Mouse (Mus musculus): ENCODE data around the gene Gm10295. TPM values are rescaled to one million over a fixed set of nuclear protein-coding genes. Genes with fewer than 3 reads are reported as not detected.

Gene Gm10295
- not detected for polyA plus RNA-seq (2012; fragmentation: generic; extraction: Trizol)

DNA sequence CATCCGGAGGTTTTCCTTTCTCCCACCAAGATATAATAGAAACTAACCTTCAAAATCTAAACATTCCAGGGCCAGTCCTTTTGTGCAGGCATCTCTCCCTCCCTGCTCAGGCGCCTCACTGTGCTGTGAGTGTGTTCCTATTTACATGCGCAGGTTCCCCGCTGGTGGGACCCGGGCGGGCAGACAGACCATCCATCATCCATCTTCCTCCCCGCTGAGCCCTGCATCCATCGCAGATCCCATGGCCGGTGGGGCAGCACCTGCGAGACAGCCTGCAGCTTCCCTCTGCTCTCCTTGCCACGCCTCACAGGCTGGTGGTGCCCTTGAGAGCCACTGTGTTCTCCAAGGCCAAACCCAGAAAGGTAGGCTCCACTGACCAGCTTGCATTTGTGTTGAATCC, at the start of gene Gm10295:
Gene Gm10295 (minus strand): TSS at position 122 of the 400 bp plus-strand sequence.
- Histone ChIP-seq H3K27me3 (ENCODE audit: control insufficient read depth, insufficient read depth, insufficient read length) (peaks cover 5% of the 10 kb centered on the region), H3K79me2 (ENCODE audit: control insufficient read depth, insufficient read depth) (no peaks in the 10 kb centered on the region), H3K36me3 (ENCODE audit: control insufficient read depth, insufficient read depth) (no peaks in the 10 kb centered on the region), H3ac (ENCODE audit: control insufficient read depth, insufficient read length) (no peak within 1 kb of the TSS), H3K4me2 (ENCODE audit: low read depth) (no peak within 1 kb of the TSS), H3K4me3 (no peak within 1 kb of the TSS)
- TF ChIP-seq SRF (IDR thresholded peaks at IDR 0.05; ENCODE audit: control insufficient read depth, insufficient read length, low read depth) (no peak), TCF12 (IDR thresholded peaks at IDR 0.05; ENCODE audit: insufficient read depth, poor library complexity, severe bottlenecking) (no peak), CEBPB (IDR thresholded peaks at IDR 0.05; ENCODE audit: insufficient read depth, poor library complexity, severe bottlenecking) (no peak), MAX (IDR thresholded peaks at IDR 0.05; ENCODE audit: low read depth) (no peak), REST (IDR thresholded peaks at IDR 0.05; ENCODE audit: insufficient read depth, insufficient read length) (no peak), TCF3 (IDR thresholded peaks at IDR 0.05; ENCODE audit: insufficient read length, low read depth) (no peak), USF1 (IDR thresholded peaks at IDR 0.05; ENCODE audit: low read depth) (no peak), E2F4 (IDR thresholded peaks at IDR 0.05; ENCODE audit: insufficient read depth) (no peak), MYOD1 (IDR thresholded peaks at IDR 0.05; ENCODE audit: control insufficient read depth in 1 of 3, insufficient read length in 2 of 3, low read depth in 2 of 3) (no peak), POLR2AphosphoS2 (IDR thresholded peaks at IDR 0.05; ENCODE audit: insufficient read length, low read depth) (no peak), POLR2A (IDR thresholded peaks at IDR 0.05; ENCODE audit: insufficient read length, low read depth) (no peak), MYOG (IDR thresholded peaks at IDR 0.05; ENCODE audit: control insufficient read depth in 1 of 3, insufficient read depth in 1 of 3, insufficient read length in 2 of 3, low read depth in 2 of 3) (no peak)

DNA sequence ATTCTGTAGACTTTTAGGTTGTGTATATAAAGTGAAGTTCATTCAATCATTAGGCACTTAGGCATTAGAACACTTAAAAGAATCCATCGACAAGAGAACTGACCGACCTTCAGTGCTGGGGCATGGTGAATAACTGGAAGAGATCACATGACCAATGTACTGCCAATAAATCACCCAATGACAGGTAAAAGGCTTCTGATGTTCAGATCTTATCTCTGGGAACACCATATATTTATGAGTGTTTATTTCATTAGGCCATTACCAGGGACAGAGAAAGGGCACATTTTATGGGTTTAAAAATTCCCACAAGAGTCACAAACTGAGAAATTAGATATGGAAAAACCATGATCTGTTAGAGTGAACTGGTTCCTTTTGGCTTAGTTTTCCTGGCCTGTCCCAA, 49.7 kb upstream of the Gm10295 start:
- Histone ChIP-seq H3K79me2 (ENCODE audit: control insufficient read depth, insufficient read depth) (no peaks in the 10 kb centered on the region), H3K4me2 (ENCODE audit: low read depth) (no peak overlapping the region), H3K27me3 (ENCODE audit: control insufficient read depth, insufficient read depth, insufficient read length) (no peaks in the 10 kb centered on the region), H3K4me3 (no peak overlapping the region), H3K36me3 (ENCODE audit: control insufficient read depth, insufficient read depth) (no peaks in the 10 kb centered on the region), H3ac (ENCODE audit: control insufficient read depth, insufficient read length) (no peak overlapping the region)
- TF ChIP-seq POLR2AphosphoS2 (IDR thresholded peaks at IDR 0.05; ENCODE audit: insufficient read length, low read depth) (no peak), CEBPB (IDR thresholded peaks at IDR 0.05; ENCODE audit: insufficient read depth, poor library complexity, severe bottlenecking) (no peak), REST (IDR thresholded peaks at IDR 0.05; ENCODE audit: insufficient read depth, insufficient read length) (no peak), USF1 (IDR thresholded peaks at IDR 0.05; ENCODE audit: low read depth) (no peak), POLR2A (IDR thresholded peaks at IDR 0.05; ENCODE audit: insufficient read length, low read depth) (no peak), TCF3 (IDR thresholded peaks at IDR 0.05; ENCODE audit: insufficient read length, low read depth) (no peak), SRF (IDR thresholded peaks at IDR 0.05; ENCODE audit: control insufficient read depth, insufficient read length, low read depth) (no peak), MYOG (IDR thresholded peaks at IDR 0.05; ENCODE audit: control insufficient read depth in 1 of 3, insufficient read depth in 1 of 3, insufficient read length in 2 of 3, low read depth in 2 of 3) (no peak), MAX (IDR thresholded peaks at IDR 0.05; ENCODE audit: low read depth) (no peak), TCF12 (IDR thresholded peaks at IDR 0.05; ENCODE audit: insufficient read depth, poor library complexity, severe bottlenecking) (no peak), E2F4 (IDR thresholded peaks at IDR 0.05; ENCODE audit: insufficient read depth) (no peak), MYOD1 (IDR thresholded peaks at IDR 0.05; ENCODE audit: control insufficient read depth in 1 of 3, insufficient read length in 2 of 3, low read depth in 2 of 3) (no peak)

DNA sequence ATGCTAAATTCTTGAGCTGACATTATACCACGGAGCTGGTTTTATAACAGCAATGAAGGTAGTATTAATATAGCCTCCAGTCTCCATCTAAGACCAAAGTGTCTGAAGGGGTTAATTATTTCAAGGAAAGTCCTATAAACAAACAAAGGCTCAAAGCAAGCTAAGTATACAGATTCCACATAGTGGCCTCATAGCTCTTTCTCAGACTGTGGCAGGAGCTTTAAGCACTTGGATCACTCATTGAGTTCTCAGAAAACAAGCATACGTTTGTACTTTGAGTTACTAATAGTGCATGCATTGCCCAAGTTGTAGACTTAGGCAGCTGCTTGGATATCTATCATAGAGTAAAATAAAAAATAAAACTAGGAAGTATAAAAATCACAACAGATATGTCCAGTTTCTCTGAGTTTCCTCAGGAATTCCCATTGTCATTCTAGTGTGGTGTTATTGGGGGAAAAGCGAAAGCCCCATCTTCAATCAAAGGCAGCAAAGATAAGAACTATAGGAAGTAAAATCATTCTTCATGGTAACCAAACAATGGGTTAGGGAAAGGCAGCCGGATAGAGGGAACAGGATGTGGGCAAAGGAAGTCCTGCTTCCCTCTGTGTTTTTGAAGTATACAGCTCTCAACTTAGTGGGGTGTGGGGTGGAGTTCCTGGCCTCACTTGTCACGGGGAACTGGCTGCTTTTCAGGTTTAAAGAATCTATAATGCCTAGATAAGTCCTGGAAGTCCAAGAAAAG, 48.8 kb upstream of the Gm10295 start:
- H3K79me2 ChIP-seq (ENCODE audit: control insufficient read depth, insufficient read depth), result no peaks in the 10 kb centered on the region
- H3K4me2 ChIP-seq (ENCODE audit: low read depth), result no peak overlapping the region
- no peak overlapping the region for H3ac ChIP-seq (ENCODE audit: control insufficient read depth, insufficient read length)
- no peak overlapping the region for H3K4me3 ChIP-seq
- TF ChIP-seq TCF3 (IDR thresholded peaks at IDR 0.05; ENCODE audit: insufficient read length, low read depth) (no peak), E2F4 (IDR thresholded peaks at IDR 0.05; ENCODE audit: insufficient read depth) (no peak), REST (IDR thresholded peaks at IDR 0.05; ENCODE audit: insufficient read depth, insufficient read length) (no peak), TCF12 (IDR thresholded peaks at IDR 0.05; ENCODE audit: insufficient read depth, poor library complexity, severe bottlenecking) (no peak), MYOG (IDR thresholded peaks at IDR 0.05; ENCODE audit: control insufficient read depth in 1 of 3, insufficient read depth in 1 of 3, insufficient read length in 2 of 3, low read depth in 2 of 3) (no peak), USF1 (IDR thresholded peaks at IDR 0.05; ENCODE audit: low read depth) (no peak), CEBPB (IDR thresholded peaks at IDR 0.05; ENCODE audit: insufficient read depth, poor library complexity, severe bottlenecking) (no peak), MAX (IDR thresholded peaks at IDR 0.05; ENCODE audit: low read depth) (no peak), MYOD1 (IDR thresholded peaks at IDR 0.05; ENCODE audit: control insufficient read depth in 1 of 3, insufficient read length in 2 of 3, low read depth in 2 of 3) (no peak), SRF (IDR thresholded peaks at IDR 0.05; ENCODE audit: control insufficient read depth, insufficient read length, low read depth) (no peak), POLR2A (IDR thresholded peaks at IDR 0.05; ENCODE audit: insufficient read length, low read depth) (no peak), POLR2AphosphoS2 (IDR thresholded peaks at IDR 0.05; ENCODE audit: insufficient read length, low read depth) (no peak)
- no peaks in the 10 kb centered on the region for H3K27me3 ChIP-seq (ENCODE audit: control insufficient read depth, insufficient read depth, insufficient read length)
- no peaks in the 10 kb centered on the region for H3K36me3 ChIP-seq (ENCODE audit: control insufficient read depth, insufficient read depth)

DNA sequence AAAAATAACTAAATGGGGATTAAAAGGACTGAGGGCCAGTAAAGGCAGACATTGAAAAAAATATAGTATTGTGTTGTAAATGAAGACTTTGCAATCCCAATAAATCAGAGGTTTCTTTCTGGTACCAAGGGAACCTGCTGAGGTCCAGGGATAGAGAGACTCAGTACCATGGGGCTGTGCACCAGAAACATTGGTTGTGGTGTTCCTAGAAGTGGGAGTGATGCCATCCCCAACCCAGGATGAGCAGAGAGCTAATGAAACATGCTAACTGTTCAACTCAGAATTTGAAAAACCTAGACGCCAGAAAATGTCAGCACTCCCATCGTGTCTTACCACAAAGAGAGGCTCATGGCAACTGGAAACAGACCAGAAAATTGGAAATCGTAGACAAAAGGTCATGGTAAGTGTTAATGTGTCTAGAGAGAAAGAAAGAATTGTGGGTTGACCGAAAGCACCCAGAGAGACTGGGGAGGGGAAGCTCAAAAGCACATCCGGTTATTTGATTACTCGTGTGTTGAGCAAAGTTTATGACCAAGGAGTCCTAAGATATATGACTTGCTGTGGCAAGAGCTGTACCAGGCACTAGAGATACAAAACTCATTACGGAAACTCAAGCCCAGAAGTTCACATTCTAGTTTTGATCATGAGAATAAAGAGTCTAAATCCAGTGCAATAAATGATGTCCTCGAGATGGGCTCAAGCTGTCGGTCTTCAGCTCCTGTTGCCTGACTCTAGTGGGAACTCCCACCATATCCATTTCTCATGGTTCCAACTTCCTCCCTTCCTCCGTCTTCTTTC, 47.9 kb upstream of the Gm10295 start:
- no peaks in the 10 kb centered on the region for H3K36me3 ChIP-seq (ENCODE audit: control insufficient read depth, insufficient read depth)
- no peak overlapping the region for H3ac ChIP-seq (ENCODE audit: control insufficient read depth, insufficient read length)
- H3K4me3 ChIP-seq, result no peak overlapping the region
- H3K4me2 ChIP-seq (ENCODE audit: low read depth), result no peak overlapping the region
- no peaks in the 10 kb centered on the region for H3K79me2 ChIP-seq (ENCODE audit: control insufficient read depth, insufficient read depth)
- TF ChIP-seq POLR2AphosphoS2 (IDR thresholded peaks at IDR 0.05; ENCODE audit: insufficient read length, low read depth), result no peak
- no peak for TF ChIP-seq MAX (IDR thresholded peaks at IDR 0.05; ENCODE audit: low read depth)
- no peak for TF ChIP-seq SRF (IDR thresholded peaks at IDR 0.05; ENCODE audit: control insufficient read depth, insufficient read length, low read depth)
- TF ChIP-seq MYOG (IDR thresholded peaks at IDR 0.05; ENCODE audit: control insufficient read depth in 1 of 3, insufficient read depth in 1 of 3, insufficient read length in 2 of 3, low read depth in 2 of 3), result no peak
- TF ChIP-seq REST (IDR thresholded peaks at IDR 0.05; ENCODE audit: insufficient read depth, insufficient read length), result no peak
- TF ChIP-seq TCF3 (IDR thresholded peaks at IDR 0.05; ENCODE audit: insufficient read length, low read depth), result no peak
- TF ChIP-seq USF1 (IDR thresholded peaks at IDR 0.05; ENCODE audit: low read depth), result no peak
- no peak for TF ChIP-seq TCF12 (IDR thresholded peaks at IDR 0.05; ENCODE audit: insufficient read depth, poor library complexity, severe bottlenecking)
- TF ChIP-seq MYOD1 (IDR thresholded peaks at IDR 0.05; ENCODE audit: control insufficient read depth in 1 of 3, insufficient read length in 2 of 3, low read depth in 2 of 3), result no peak
- no peak for TF ChIP-seq CEBPB (IDR thresholded peaks at IDR 0.05; ENCODE audit: insufficient read depth, poor library complexity, severe bottlenecking)
- no peak for TF ChIP-seq POLR2A (IDR thresholded peaks at IDR 0.05; ENCODE audit: insufficient read length, low read depth)
- TF ChIP-seq E2F4 (IDR thresholded peaks at IDR 0.05; ENCODE audit: insufficient read depth), result no peak
- no peaks in the 10 kb centered on the region for H3K27me3 ChIP-seq (ENCODE audit: control insufficient read depth, insufficient read depth, insufficient read length)
